Mouse (Mus musculus) right cerebral cortex, postnatal 25 days (tissue): ENCODE data around the gene Gmnn.
"Not testable (repeated sequence)": the region's sequence is repeated elsewhere in the genome, so short reads cannot be mapped to it uniquely, and the experiment has no call there.

Experiments
- DNase-seq: peaks from one replicate; pipeline ENCODE4 v3.0.0; 2022

Gene Gmnn

GRCm38 (mm10) chr13:24761403-24762227 lies at the start of gene Gmnn:
Gene Gmnn, minus strand, starts transcription at chr13:24761923.
- DNase-seq, result peak; percentile 87

- DNase-seq, result no peak
Measured at GRCm38 (mm10) chr13:24806079-24806478, 44.4 kb upstream of the Gmnn start.

- DNase-seq, result no peak
Measured at GRCm38 (mm10) chr13:24803196-24803595, 41.5 kb upstream of the Gmnn start.

GRCm38 (mm10) chr13:24802131-24802691 lies 40.5 kb upstream of the Gmnn start:
- peak; percentile 25 for DNase-seq

- peak; percentile 56 for DNase-seq
Measured at GRCm38 (mm10) chr13:24801308-24801921, 39.7 kb upstream of the Gmnn start, which contains the start of gene BC005537. Gene BC005537, plus strand, starts transcription at chr13:24801657.

- peak; percentile 95 for DNase-seq
Measured at GRCm38 (mm10) chr13:24800674-24801307, 39.1 kb upstream of the Gmnn start.

- DNase-seq, result peak; percentile 47
Measured at GRCm38 (mm10) chr13:24799925-24800673, 38.4 kb upstream of the Gmnn start.

GRCm38 (mm10) chr13:24799378-24799777 lies 37.7 kb upstream of the Gmnn start:
- DNase-seq, result no peak

- no peak for DNase-seq
Measured at GRCm38 (mm10) chr13:24798686-24799085, 37.0 kb upstream of the Gmnn start.

GRCm38 (mm10) chr13:24792411-24793045 lies 30.8 kb upstream of the Gmnn start:
- no peak for DNase-seq

- no peak for DNase-seq
Measured at GRCm38 (mm10) chr13:24791349-24791748, 29.6 kb upstream of the Gmnn start.

- no peak for DNase-seq
Measured at GRCm38 (mm10) chr13:24787477-24787876, 25.8 kb upstream of the Gmnn start.

- no peak for DNase-seq
Measured at GRCm38 (mm10) chr13:24786014-24786490, 24.3 kb upstream of the Gmnn start.

GRCm38 (mm10) chr13:24781916-24782315 lies 20.2 kb upstream of the Gmnn start:
- no peak for DNase-seq

GRCm38 (mm10) chr13:24778706-24779380 lies 17.1 kb upstream of the Gmnn start:
- no peak for DNase-seq

GRCm38 (mm10) chr13:24778026-24778425 lies 16.3 kb upstream of the Gmnn start:
- DNase-seq, result no peak

GRCm38 (mm10) chr13:24776146-24776844 lies 14.6 kb upstream of the Gmnn start:
- peak; percentile 25 for DNase-seq

- not testable (repeated sequence) for DNase-seq
Measured at GRCm38 (mm10) chr13:24771482-24771881, 9.8 kb upstream of the Gmnn start.

- DNase-seq, result not testable (repeated sequence)
Measured at GRCm38 (mm10) chr13:24767809-24768208, 6.1 kb upstream of the Gmnn start.

- no peak for DNase-seq
Measured at GRCm38 (mm10) chr13:24762254-24762653, 531 bp upstream of the Gmnn start.

GRCm38 (mm10) chr13:24761083-24761402 lies 680 bp downstream of the Gmnn start:
- no peak for DNase-seq
